ENCODE assay signal across 24 mouse cellular contexts in genomic region chr19:55934730-55935003, GRCm38 (mm10).
DNase-seq lines count a peak whose midpoint lies in the region; ATAC-seq and TF ChIP-seq lines count a peak whose summit lies in the region.
"Had no signal": no experiment of that assay in that cellular context is flagged by ENCODE, and none has a peak within 500 bp of the region (broad histone marks: within the 10 kb centered on the region; RNA-seq: fewer than 3 reads in every experiment).

No protein-coding gene starts in this region.

- TF ChIP-seq EP300 in liver, embryonic 14.5 days (IDR thresholded peaks at IDR 0.05; ENCODE audit: low read depth), result no peak
- no peak for TF ChIP-seq EP300 in stomach, postnatal 0 days (optimal IDR thresholded peaks at IDR 0.05)

- 93% methylated on average over 3 of the region's 3 CpGs for WGBS in embryonic facial prominence, embryonic 14.5 days
- 88% methylated on average over 3 of the region's 3 CpGs for WGBS in embryonic facial prominence, embryonic 10.5 days
- 80% methylated on average over 3 of the region's 3 CpGs for WGBS in liver, embryonic 14.5 days (ENCODE audit: insufficient replicate concordance)
- WGBS in stomach, embryonic 16.5 days, result 79% methylated on average over 3 of the region's 3 CpGs
- WGBS in stomach, postnatal 0 days, result 85% methylated on average over 3 of the region's 3 CpGs

- H3K4me3 ChIP-seq in embryonic facial prominence, embryonic 14.5 days (ENCODE audit: low read depth, low read length), result no peak overlapping the region
- H3K4me3 ChIP-seq in embryonic facial prominence, embryonic 10.5 days, result no peak overlapping the region
- no peak overlapping the region for H3K4me3 ChIP-seq in liver, embryonic 14.5 days (ENCODE audit: insufficient read depth in 1 of 2, low read depth in 2 of 2, low read length in 2 of 2)
- no peak overlapping the region for H3K4me3 ChIP-seq in stomach, embryonic 16.5 days (replicated peaks; ENCODE audit: low read length)
- H3K4me3 ChIP-seq in stomach, postnatal 0 days (ENCODE audit: low read depth, low read length), result no peak overlapping the region
- H3K4me3 ChIP-seq: embryonic facial prominence, embryonic 12.5 days; erythroblast, embryonic 14.5 days; heart, embryonic 12.5 days; hindbrain, embryonic 15.5 days had no signal

- H3K9ac ChIP-seq in embryonic facial prominence, embryonic 14.5 days (ENCODE audit: low read depth, low read length), result no peak overlapping the region
- H3K9ac ChIP-seq in liver, embryonic 14.5 days (replicated peaks), result no peak overlapping the region
- no peak overlapping the region for H3K9ac ChIP-seq in stomach, embryonic 16.5 days (ENCODE audit: low read length)
- H3K9ac ChIP-seq in stomach, postnatal 0 days (ENCODE audit: low read length), result no peak overlapping the region
- H3K9ac ChIP-seq: embryonic facial prominence, embryonic 12.5 days; heart, embryonic 12.5 days; hindbrain, embryonic 15.5 days had no signal

- no peak for DNase-seq in embryonic facial prominence, embryonic 14.5 days (ENCODE audit: low spot score)
- DNase-seq in embryonic facial prominence, embryonic 10.5 days (ENCODE audit: low spot score), result no peak
- no peak for DNase-seq in liver, embryonic 14.5 days (ENCODE audit: low read depth in 3 of 3, low spot score in 3 of 3)
- DNase-seq in liver, result no peak
- DNase-seq in stomach, postnatal 0 days (ENCODE audit: low spot score), result no peak
- DNase-seq in layer of hippocampus, postnatal 36 days, result no peak
- DNase-seq: cerebellum, adult 18-20 months; cerebellum, postnatal 14 days; gastrocnemius, postnatal 14 days; heart, adult 18-20 months; heart, postnatal 10 days; layer of hippocampus, adult 9-11 months; right cerebral cortex, adult 18-20 months; right cerebral cortex, postnatal 4 days; thymus, adult 18-20 months; thymus, postnatal 36 days had no signal

- no peak overlapping the region for H3K4me2 ChIP-seq in embryonic facial prominence, embryonic 14.5 days (ENCODE audit: low read depth, low read length)
- H3K4me2 ChIP-seq in liver, embryonic 14.5 days (ENCODE audit: low read depth), result no peak overlapping the region
- no peak overlapping the region for H3K4me2 ChIP-seq in stomach, embryonic 16.5 days (ENCODE audit: low read depth, low read length)
- no peak overlapping the region for H3K4me2 ChIP-seq in stomach, postnatal 0 days (replicated peaks; ENCODE audit: low read depth)
- H3K4me2 ChIP-seq: embryonic facial prominence, embryonic 12.5 days; heart, embryonic 12.5 days; hindbrain, embryonic 15.5 days had no signal

- no peaks in the 10 kb centered on the region for H3K4me1 ChIP-seq in embryonic facial prominence, embryonic 14.5 days (ENCODE audit: control insufficient read depth, insufficient read depth, low read length)
- H3K4me1 ChIP-seq in embryonic facial prominence, embryonic 10.5 days, result peaks cover 14% of the 10 kb centered on the region
- H3K4me1 ChIP-seq in liver, embryonic 14.5 days (replicated peaks; ENCODE audit: control insufficient read depth in 2 of 2, insufficient read depth in 2 of 2, low read length in 1 of 2), result peaks cover 47 to 52% of the 10 kb centered on the region in 2 experiments
- no peaks in the 10 kb centered on the region; the same call in 1 of the 2 replicates for H3K4me1 ChIP-seq in stomach, embryonic 16.5 days (ENCODE audit: control insufficient read depth, insufficient read depth, low read length)
- H3K4me1 ChIP-seq in stomach, postnatal 0 days (replicated peaks; ENCODE audit: control insufficient read depth, insufficient read depth), result 0 out of 2 replicates have a peak, but pooled peaks cover 4% of the 10 kb centered on the region
- H3K4me1 ChIP-seq: embryonic facial prominence, embryonic 12.5 days; hindbrain, embryonic 15.5 days had no signal

- no peaks in the 10 kb centered on the region for H3K27me3 ChIP-seq in embryonic facial prominence, embryonic 14.5 days (replicated peaks; ENCODE audit: control insufficient read depth, insufficient read depth, low read length)
- H3K27me3 ChIP-seq in embryonic facial prominence, embryonic 10.5 days (replicated peaks; ENCODE audit: low read depth, poor library complexity, severe bottlenecking), result no peaks in the 10 kb centered on the region; the same call in 1 of the 2 replicates
- H3K27me3 ChIP-seq in liver, embryonic 14.5 days (ENCODE audit: control insufficient read depth, insufficient read depth, low read length), result no peaks in the 10 kb centered on the region
- no peaks in the 10 kb centered on the region for H3K27me3 ChIP-seq in stomach, embryonic 16.5 days (ENCODE audit: control insufficient read depth, insufficient read depth, low read length)
- H3K27me3 ChIP-seq in stomach, postnatal 0 days (ENCODE audit: control insufficient read depth, insufficient read depth, low read length), result no peaks in the 10 kb centered on the region
- H3K27me3 ChIP-seq: embryonic facial prominence, embryonic 12.5 days; heart, embryonic 12.5 days; hindbrain, embryonic 15.5 days had no signal

- peaks cover 15% of the 10 kb centered on the region for H3K36me3 ChIP-seq in embryonic facial prominence, embryonic 14.5 days (ENCODE audit: control insufficient read depth, insufficient read depth, low read length)
- peaks cover 22% of the 10 kb centered on the region for H3K36me3 ChIP-seq in embryonic facial prominence, embryonic 10.5 days (replicated peaks)
- peaks cover 10% of the 10 kb centered on the region for H3K36me3 ChIP-seq in liver, embryonic 14.5 days (replicated peaks; ENCODE audit: control insufficient read depth, insufficient read depth, low read depth)
- peaks cover 5% of the 10 kb centered on the region for H3K36me3 ChIP-seq in stomach, embryonic 16.5 days (ENCODE audit: control insufficient read depth, insufficient read depth, low read length)
- peaks cover 5% of the 10 kb centered on the region for H3K36me3 ChIP-seq in stomach, postnatal 0 days (ENCODE audit: control insufficient read depth, insufficient read depth, low read length)

- TF ChIP-seq CTCF in liver, embryonic 14.5 days (IDR thresholded peaks at IDR 0.05; ENCODE audit: low read depth), result no peak
- TF ChIP-seq CTCF in stomach, postnatal 0 days (IDR thresholded peaks at IDR 0.05; ENCODE audit: low read depth), result no peak

- H3K27ac ChIP-seq in embryonic facial prominence, embryonic 14.5 days (replicated peaks; ENCODE audit: low read depth, low read length), result no peak overlapping the region
- no peak overlapping the region for H3K27ac ChIP-seq in embryonic facial prominence, embryonic 10.5 days (replicated peaks)
- H3K27ac ChIP-seq in liver, embryonic 14.5 days, result peak overlapping the region; percentile 30
- no peak overlapping the region for H3K27ac ChIP-seq in stomach, embryonic 16.5 days (ENCODE audit: low read length)
- no peak overlapping the region for H3K27ac ChIP-seq in stomach, postnatal 0 days (replicated peaks)
- H3K27ac ChIP-seq: embryonic facial prominence, embryonic 12.5 days; hindbrain, embryonic 15.5 days; kidney, postnatal 0 days; macrophage had no signal

- 0 out of 2 replicates have a peak, but pooled peaks cover 4% of the 10 kb centered on the region for H3K9me3 ChIP-seq in embryonic facial prominence, embryonic 14.5 days (ENCODE audit: control insufficient read depth, low read length)
- H3K9me3 ChIP-seq in embryonic facial prominence, embryonic 10.5 days, result no peaks in the 10 kb centered on the region; the same call in 1 of the 2 replicates
- H3K9me3 ChIP-seq in liver, embryonic 14.5 days (ENCODE audit: control insufficient read depth, low read length), result no peaks in the 10 kb centered on the region
- no peaks in the 10 kb centered on the region for H3K9me3 ChIP-seq in stomach, embryonic 16.5 days (replicated peaks; ENCODE audit: control insufficient read depth, low read length)
- H3K9me3 ChIP-seq in stomach, postnatal 0 days (ENCODE audit: control insufficient read depth, low read length), result no peaks in the 10 kb centered on the region
- H3K9me3 ChIP-seq: embryonic facial prominence, embryonic 12.5 days; heart, embryonic 12.5 days; hindbrain, embryonic 15.5 days had no signal

- 0 out of 2 replicates have a peak, but pooled peaks have one; percentile 15 for ATAC-seq in embryonic facial prominence, embryonic 14.5 days (ENCODE audit: low read depth)
- ATAC-seq in liver, embryonic 14.5 days (ENCODE audit: insufficient read depth), result no peak
- ATAC-seq in stomach, embryonic 16.5 days (ENCODE audit: insufficient read depth, low FRiP score), result 0 out of 2 replicates have a peak, but pooled peaks have one; percentile 12
- ATAC-seq in stomach, postnatal 0 days (ENCODE audit: low FRiP score, low TSS enrichment), result no peak; the same call in 1 of the 2 replicates
- ATAC-seq: forebrain, embryonic 14.5 days had no signal

Comparison
In these comparisons a context has a peak if more than half of its experiments do, and no peak if none do; other contexts are left out.
1. ATAC-seq: peak in embryonic facial prominence, embryonic 14.5 days (single experiment) and stomach, embryonic 16.5 days (single experiment); none in liver, embryonic 14.5 days (single experiment) and stomach, postnatal 0 days (single experiment).